Mouse (Mus musculus): ENCODE measurements at regions not wholly inside any gene's neighbourhood (a gene's known extent, or its start where the extent isn't known, plus 50 kb on each side); places are given as distances from the start of the nearest gene placed in this dataset.

DNA sequence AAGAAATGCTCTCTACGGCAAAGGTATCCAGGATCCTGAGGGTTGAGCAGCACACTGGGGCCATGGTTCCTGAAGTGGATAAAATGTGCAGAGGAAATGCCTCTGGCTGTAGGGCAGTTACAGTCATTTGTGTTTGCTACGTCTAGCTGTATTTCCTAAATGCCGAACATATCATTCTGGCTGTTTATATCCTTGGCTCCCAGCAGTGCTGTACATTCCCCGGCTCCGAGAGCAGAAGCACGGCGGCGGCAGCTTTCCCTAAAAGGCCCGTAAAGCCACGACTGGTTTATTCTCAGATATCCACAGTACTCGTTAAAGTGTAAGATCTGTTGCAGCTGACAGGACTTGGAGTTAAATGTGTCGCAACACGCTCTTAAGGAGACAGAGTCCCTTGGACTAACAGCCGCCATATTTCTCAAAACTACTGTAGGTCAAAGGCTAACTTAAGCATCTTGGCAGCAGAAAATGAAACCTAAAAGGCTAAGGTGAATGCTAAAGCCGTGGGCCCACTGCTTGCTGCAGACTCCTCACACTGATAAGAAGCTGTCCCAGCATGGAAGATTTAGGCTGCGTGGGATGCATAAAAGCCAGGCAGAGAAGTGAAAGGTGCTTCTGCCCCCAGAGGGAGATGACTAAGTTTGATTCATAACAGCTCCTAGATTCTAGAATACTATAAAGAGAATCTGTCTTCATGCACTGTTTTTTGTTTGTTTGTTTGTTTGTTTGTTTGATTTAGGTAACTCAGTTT is 192.1 kb upstream of the Fn1 start:
- TF ChIP-seq CTCF (IDR thresholded peaks at IDR 0.05; ENCODE audit: borderline replicate concordance, insufficient read depth, low read depth, low read length): no peak
- TF ChIP-seq POLR2A (IDR thresholded peaks at IDR 0.05; ENCODE audit: borderline replicate concordance, insufficient read depth, low read length): no peak
